ENCODE assay signal across 16 mouse cellular contexts in genomic region chr15:77877209-77877608, GRCm38 (mm10). TPM values are rescaled to one million over a fixed set of nuclear protein-coding genes. Genes with fewer than 3 reads are reported as not detected.
DNase-seq lines count a peak whose midpoint lies in the region; ATAC-seq and TF ChIP-seq lines count a peak whose summit lies in the region.
"Had no signal": no experiment of that assay in that cellular context is flagged by ENCODE, and none has a peak within 500 bp of the region (broad histone marks: within the 10 kb centered on the region; RNA-seq: fewer than 3 reads in every experiment).

No protein-coding gene starts in this region.

- H3K4me1 ChIP-seq in kidney, postnatal 0 days (replicated peaks; ENCODE audit: insufficient read depth, low read length), result 0 out of 2 replicates have a peak, but pooled peaks cover 9% of the 10 kb centered on the region
- peaks cover 9% of the 10 kb centered on the region for H3K4me1 ChIP-seq in kidney, embryonic 14.5 days (ENCODE audit: control insufficient read depth, insufficient read depth, low read length)
- H3K4me1 ChIP-seq: midbrain, embryonic 15.5 days had no signal

- H3K27ac ChIP-seq in kidney, postnatal 0 days, result no peak overlapping the region
- H3K27ac ChIP-seq in kidney, embryonic 14.5 days (ENCODE audit: low read depth, low read length), result no peak overlapping the region
- H3K27ac ChIP-seq: heart, embryonic 13.5 days; midbrain, embryonic 15.5 days had no signal

- H3K27me3 ChIP-seq in kidney, postnatal 0 days (ENCODE audit: insufficient read depth, low read length), result no peaks in the 10 kb centered on the region
- no peaks in the 10 kb centered on the region for H3K27me3 ChIP-seq in kidney, embryonic 14.5 days (ENCODE audit: control insufficient read depth, insufficient read depth, low read length)
- H3K27me3 ChIP-seq in splenic B cell, adult 2 months (ENCODE audit: control insufficient read depth, insufficient read depth, low read length, poor library complexity, severe bottlenecking), result no peaks in the 10 kb centered on the region
- H3K27me3 ChIP-seq: heart, embryonic 13.5 days; midbrain, embryonic 15.5 days had no signal

- H3K4me2 ChIP-seq in kidney, postnatal 0 days (ENCODE audit: low read length), result no peak overlapping the region
- H3K4me2 ChIP-seq in kidney, embryonic 14.5 days (replicated peaks; ENCODE audit: low read depth, low read length), result no peak overlapping the region
- H3K4me2 ChIP-seq: heart, embryonic 13.5 days; liver, embryonic 11.5 days; midbrain, embryonic 15.5 days had no signal

- 63% methylated on average over 2 of the region's 2 CpGs for WGBS in kidney, postnatal 0 days
- 66% methylated on average over 2 of the region's 2 CpGs for WGBS in kidney, embryonic 14.5 days

- no peak overlapping the region for H3K4me3 ChIP-seq in kidney, postnatal 0 days (replicated peaks; ENCODE audit: low read depth, low read length)
- no peak overlapping the region for H3K4me3 ChIP-seq in kidney, embryonic 14.5 days (ENCODE audit: low read length)
- H3K4me3 ChIP-seq: heart, embryonic 13.5 days; midbrain, embryonic 15.5 days had no signal

- TF ChIP-seq CTCF in kidney, postnatal 0 days (IDR thresholded peaks at IDR 0.05; ENCODE audit: low read depth), result 0 out of 2 replicates have a peak, but pooled peaks have one; percentile 13

- no peak for DNase-seq in kidney, postnatal 0 days (ENCODE audit: low spot score)
- DNase-seq in B cell, adult 2 months, result peak; percentile 50 to 62
- DNase-seq in T-cell, adult 2 months (ENCODE audit: low spot score), result peak; percentile 70
- DNase-seq in splenic B cell, adult 2 months (ENCODE audit: low read depth, low spot score), result peak; percentile 66
- DNase-seq in adrenal gland, adult 18-20 months (ENCODE audit: low spot score in 2 of 2), result no peak
- no peak for DNase-seq in adrenal gland, adult 8-10 months
- DNase-seq: cerebellum, adult 8-10 months; gastrocnemius, postnatal 25 days; lung, postnatal 4 days; retina, postnatal 1 day had no signal

- no peaks in the 10 kb centered on the region for H3K36me3 ChIP-seq in kidney, postnatal 0 days (ENCODE audit: insufficient read depth, low read length)
- H3K36me3 ChIP-seq in kidney, embryonic 14.5 days (ENCODE audit: control insufficient read depth, insufficient read depth, low read length), result no peaks in the 10 kb centered on the region
- no peaks in the 10 kb centered on the region for H3K36me3 ChIP-seq in splenic B cell, adult 2 months (ENCODE audit: control insufficient read depth, insufficient read depth, low read length, poor library complexity, severe bottlenecking)
- H3K36me3 ChIP-seq: heart, embryonic 13.5 days; midbrain, embryonic 15.5 days had no signal

- H3K9me3 ChIP-seq in kidney, postnatal 0 days (replicated peaks; ENCODE audit: low read length), result no peaks in the 10 kb centered on the region
- no peaks in the 10 kb centered on the region for H3K9me3 ChIP-seq in kidney, embryonic 14.5 days (ENCODE audit: control insufficient read depth, low read length)
- H3K9me3 ChIP-seq: heart, embryonic 13.5 days; midbrain, embryonic 15.5 days had no signal

- H3K9ac ChIP-seq in kidney, postnatal 0 days (ENCODE audit: low read depth, low read length), result no peak overlapping the region
- H3K9ac ChIP-seq in kidney, embryonic 14.5 days (ENCODE audit: low read depth, low read length), result no peak overlapping the region
- H3K9ac ChIP-seq: heart, embryonic 13.5 days; midbrain, embryonic 15.5 days had no signal

- no peak for ATAC-seq in kidney, postnatal 0 days (replicated peaks; ENCODE audit: low FRiP score, low read depth)
- ATAC-seq in kidney, embryonic 14.5 days (ENCODE audit: low FRiP score, low TSS enrichment), result no peak
- ATAC-seq in erythroblast, adult 5-6 weeks (replicated peaks; ENCODE audit: low FRiP score, poor library complexity, severe bottlenecking), result no peak
- ATAC-seq: forebrain, embryonic 16.5 days; midbrain, embryonic 15.5 days had no signal

RNA-seq across cellular contexts. Expression of gene Myh9, which starts 35.2 kb away (rescaled TPM):
- 52.9 and 57.2 TPM in 2 replicates for polyA plus RNA-seq in kidney, postnatal 0 days (2015; fragmentation: Nextera tagmentation; extraction: Ambion mirVana)
- polyA plus RNA-seq in kidney, embryonic 14.5 days (2014; fragmentation: Nextera tagmentation; extraction: Ambion mirVana), result 43.8 and 72.3 TPM in 2 replicates
- 105 and 110 TPM in 2 replicates for total RNA-seq in erythroblast, adult 5-6 weeks (2015; ENCODE audit: low replicate concordance)
- total RNA-seq in erythroblast, adult 5-6 weeks (2017; ENCODE audit: low replicate concordance), result 158 and 246 TPM in 2 replicates
- total RNA-seq in adrenal gland, adult 18-20 months (2021), result 100 to 1,000 TPM; 270 to 287 TPM
- total RNA-seq in adrenal gland, adult 8-10 months (2022), result 100 to 1,000 TPM; 304 to 366 (median 340) TPM

RNA-seq across cellular contexts. Expression of gene Txn2, which starts 51.6 kb away (rescaled TPM):
- polyA plus RNA-seq in kidney, postnatal 0 days (2015; fragmentation: Nextera tagmentation; extraction: Ambion mirVana), result 245 and 253 TPM in 2 replicates
- polyA plus RNA-seq in kidney, embryonic 14.5 days (2014; fragmentation: Nextera tagmentation; extraction: Ambion mirVana), result 269 and 294 TPM in 2 replicates
- total RNA-seq in erythroblast, adult 5-6 weeks (2015; ENCODE audit: low replicate concordance), result 63.7 and 67.4 TPM in 2 replicates
- total RNA-seq in erythroblast, adult 5-6 weeks (2017; ENCODE audit: low replicate concordance), result 16.9 and 29.4 TPM in 2 replicates
- 100 to 1,000 TPM; 544 to 611 TPM for total RNA-seq in adrenal gland, adult 18-20 months (2021)
- total RNA-seq in adrenal gland, adult 8-10 months (2022), result 100 to 1,000 TPM; 548 to 745 (median 627) TPM

Comparison
In these comparisons a context has a peak if more than half of its experiments do, and no peak if none do; other contexts are left out.
1. DNase-seq: peak in B cell, adult 2 months (2 of 2), T-cell, adult 2 months (single experiment) and splenic B cell, adult 2 months (single experiment); none in kidney, postnatal 0 days (single experiment), adrenal gland, adult 18-20 months (0 of 2) and adrenal gland, adult 8-10 months (single experiment).
2. RNA of gene Txn2, which starts 51.6 kb away (total RNA-seq): 548 to 745 TPM in adrenal gland, adult 8-10 months and 544 to 611 TPM in adrenal gland, adult 18-20 months; 16.9 to 67.4 TPM in erythroblast, adult 5-6 weeks; every median in the first group is over 4 times any median in the second.